Mouse (Mus musculus): ENCODE data around the gene Tmeff1.

- TF ChIP-seq EP300 (IDR thresholded peaks at IDR 0.05; ENCODE audit: insufficient read depth, low read depth, low read length) (no peak), CTCF (IDR thresholded peaks at IDR 0.05) (no peak)
Observed at GRCm38 (mm10) chr4:48582941-48583340, 2.0 kb upstream of the Tmeff1 start.

Measured in heart, adult 2 months (tissue).